Mouse (Mus musculus): ENCODE results near the gene Magee2. TPM values are rescaled to one million over a fixed set of nuclear protein-coding genes. Genes with fewer than 3 reads are reported as not detected.
"Not testable (repeated sequence)": the region's sequence is repeated elsewhere in the genome, so short reads cannot be mapped to it uniquely, and the experiment has no call there.

Gene Magee2
- 1.3 TPM in 1 of 2 replicates, not detected in the other for total RNA-seq (2017)

GRCm38 (mm10) chrX:104856751-104857341 is at the start of gene Magee2:
Gene Magee2, minus strand, starts transcription at chrX:104857267.
- peak; percentile 74 to 80 for ATAC-seq (replicated peaks in 1 of 2; ENCODE audit: insufficient read depth in 1 of 2, low FRiP score in 2 of 2, low TSS enrichment in 1 of 2, low read depth in 1 of 2, poor library complexity in 2 of 2, severe bottlenecking in 2 of 2)

DNA sequence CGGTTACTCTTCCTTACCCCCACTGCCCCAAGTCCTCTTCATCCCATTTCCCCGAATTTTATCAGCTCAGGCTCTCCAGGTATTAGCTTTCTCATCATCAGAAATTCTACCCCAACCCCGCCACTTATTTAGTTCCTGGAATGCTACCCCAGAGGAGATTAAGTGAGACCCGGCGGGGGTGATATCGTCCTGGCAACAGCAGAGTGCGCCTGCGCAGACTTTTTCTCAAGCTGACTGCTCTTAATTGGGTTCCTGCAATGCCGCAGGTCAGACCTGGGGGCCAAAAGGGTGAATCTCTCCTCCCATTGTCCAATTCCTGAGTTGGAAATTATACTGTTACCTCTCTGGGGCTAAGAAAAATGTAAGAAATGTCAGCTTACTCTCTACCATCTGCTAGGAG is 3.5 kb downstream of the Magee2 start:
- no peak for ATAC-seq (replicated peaks in 1 of 2; ENCODE audit: insufficient read depth in 1 of 2, low FRiP score in 2 of 2, low TSS enrichment in 1 of 2, low read depth in 1 of 2, poor library complexity in 2 of 2, severe bottlenecking in 2 of 2)

- not testable (repeated sequence) for ATAC-seq (replicated peaks in 1 of 2; ENCODE audit: insufficient read depth in 1 of 2, low FRiP score in 2 of 2, low TSS enrichment in 1 of 2, low read depth in 1 of 2, poor library complexity in 2 of 2, severe bottlenecking in 2 of 2)
Measured at GRCm38 (mm10) chrX:104817583-104817982, 39.5 kb downstream of the Magee2 start.

- ATAC-seq (replicated peaks in 1 of 2; ENCODE audit: insufficient read depth in 1 of 2, low FRiP score in 2 of 2, low TSS enrichment in 1 of 2, low read depth in 1 of 2, poor library complexity in 2 of 2, severe bottlenecking in 2 of 2) = not testable (repeated sequence)
Measured at GRCm38 (mm10) chrX:104816987-104817386, 40.1 kb downstream of the Magee2 start.

DNA sequence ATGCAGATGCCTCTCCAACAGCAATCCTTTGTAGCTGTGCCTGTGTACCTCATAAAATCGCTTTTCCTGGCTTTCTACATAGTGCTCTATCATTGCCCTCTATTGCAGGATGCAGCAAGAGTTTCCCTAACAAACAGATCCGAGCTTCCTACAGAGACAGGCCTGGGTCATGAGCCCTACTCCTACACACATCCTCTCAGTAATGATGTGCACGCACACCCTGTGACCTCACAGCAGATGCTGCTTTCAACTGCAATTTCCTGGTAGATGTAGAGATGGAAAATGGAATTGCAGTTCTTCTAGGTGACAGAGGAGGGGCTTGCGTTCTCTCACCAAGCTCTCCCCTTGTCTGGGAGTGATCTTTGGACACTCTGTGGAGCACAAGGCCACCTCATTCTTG is 43.4 kb downstream of the Magee2 start:
- ATAC-seq (replicated peaks in 1 of 2; ENCODE audit: insufficient read depth in 1 of 2, low FRiP score in 2 of 2, low TSS enrichment in 1 of 2, low read depth in 1 of 2, poor library complexity in 2 of 2, severe bottlenecking in 2 of 2) = not testable (repeated sequence)

Other genes starting within 250 kb of the Magee2 start
- gene Zdhhc15, start 186.2 kb downstream of the Magee2 start, total RNA-seq (2017) = 6.8 and 9.1 TPM in 2 replicates
- gene Pbdc1, start 222.5 kb upstream of the Magee2 start, total RNA-seq (2017) = 52.7 and 57.4 TPM in 2 replicates